8 mouse cellular contexts compared by ENCODE assay signal in the genomic region with DNA sequence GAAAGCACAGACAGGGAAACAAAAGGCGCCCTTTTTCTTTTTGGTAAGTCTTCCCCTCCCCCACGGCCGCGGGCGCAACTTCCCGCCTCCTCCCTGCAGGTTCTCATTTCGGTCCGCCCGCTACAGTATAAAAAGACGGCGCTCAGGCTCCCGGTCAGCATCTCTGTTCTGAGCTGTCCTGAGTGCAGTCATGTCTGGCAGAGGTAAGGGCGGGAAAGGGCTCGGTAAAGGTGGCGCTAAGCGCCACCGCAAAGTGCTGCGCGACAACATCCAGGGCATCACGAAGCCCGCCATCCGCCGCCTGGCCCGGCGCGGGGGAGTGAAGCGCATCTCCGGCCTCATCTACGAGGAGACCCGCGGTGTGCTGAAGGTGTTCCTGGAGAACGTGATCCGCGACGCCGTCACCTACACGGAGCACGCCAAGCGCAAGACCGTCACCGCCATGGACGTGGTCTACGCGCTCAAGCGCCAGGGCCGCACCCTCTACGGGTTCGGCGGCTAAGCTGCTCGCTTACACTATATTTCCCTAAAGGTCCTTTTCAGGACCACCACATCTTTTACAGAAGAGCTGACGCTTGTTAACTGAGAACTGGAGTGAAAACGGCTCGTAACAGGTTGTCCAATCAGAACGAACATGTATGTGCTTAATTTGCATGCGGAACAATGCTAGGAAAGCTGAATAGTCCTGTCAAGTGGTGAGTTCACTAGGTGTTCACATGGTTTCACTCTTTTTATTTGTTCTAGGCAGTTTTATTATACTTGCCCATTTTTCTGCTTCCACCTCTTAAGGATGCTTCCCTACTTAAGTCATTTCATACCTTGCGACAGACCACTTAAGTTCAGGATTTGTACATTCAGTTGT. TPM values are rescaled to one million over a fixed set of nuclear protein-coding genes. Genes with fewer than 3 reads are reported as not detected.
DNase-seq lines count a peak whose midpoint lies in the region; ATAC-seq and TF ChIP-seq lines count a peak whose summit lies in the region.
"Not testable (repeated sequence)": the region's sequence is repeated elsewhere in the genome, so short reads cannot be mapped to it uniquely, and the experiment has no call there.

Gene Hist1h4j, plus strand, starts transcription at position 159 of the 862 bp plus-strand sequence.

- ATAC-seq in heart, embryonic 13.5 days (ENCODE audit: extremely low read depth, insufficient number of reproducible peaks, low FRiP score, low TSS enrichment) = peak; percentile 70; the same call in 1 of the 2 replicates
- peak; percentile 85 for ATAC-seq in kidney, postnatal 0 days (replicated peaks; ENCODE audit: low FRiP score, low read depth)
- peak; percentile 91 for ATAC-seq in liver, embryonic 12.5 days

- H3K9ac ChIP-seq in heart, embryonic 13.5 days = peak within 1 kb of the TSS; percentile 84
- peak within 1 kb of the TSS; percentile 62 for H3K9ac ChIP-seq in kidney, postnatal 0 days (ENCODE audit: low read depth, low read length)
- H3K9ac ChIP-seq in liver, embryonic 12.5 days = peak within 1 kb of the TSS; percentile 77

- peak; percentile 80 for TF ChIP-seq POLR2A in embryonic fibroblast, embryonic 13.5 days (IDR thresholded peaks at IDR 0.05; ENCODE audit: low read depth, low read length)

- not testable (repeated sequence) for H3K27me3 ChIP-seq in heart, embryonic 13.5 days (replicated peaks); kidney, postnatal 0 days (ENCODE audit: insufficient read depth, low read length); liver, embryonic 12.5 days (replicated peaks); splenic B cell, adult 2 months (ENCODE audit: control insufficient read depth, insufficient read depth, low read length, poor library complexity, severe bottlenecking)

- H3K36me3 ChIP-seq in heart, embryonic 13.5 days; kidney, postnatal 0 days (ENCODE audit: insufficient read depth, low read length); liver, embryonic 12.5 days; splenic B cell, adult 2 months (ENCODE audit: control insufficient read depth, insufficient read depth, low read length, poor library complexity, severe bottlenecking): not testable (repeated sequence)

- H3K9me3 ChIP-seq in heart, embryonic 13.5 days; kidney, postnatal 0 days (replicated peaks; ENCODE audit: low read length); liver, embryonic 12.5 days (replicated peaks): not testable (repeated sequence)

- TF ChIP-seq CTCF in embryonic fibroblast, embryonic 13.5 days (IDR thresholded peaks at IDR 0.05; ENCODE audit: borderline replicate concordance, insufficient read depth, low read length); kidney, postnatal 0 days (IDR thresholded peaks at IDR 0.05; ENCODE audit: low read depth): not testable (repeated sequence)

- H3K4me3 ChIP-seq in embryonic fibroblast, embryonic 13.5 days (ENCODE audit: insufficient read depth, low read length) = peak within 1 kb of the TSS; percentile 33
- H3K4me3 ChIP-seq in heart, embryonic 13.5 days = peak within 1 kb of the TSS; percentile 60
- H3K4me3 ChIP-seq in kidney, postnatal 0 days (replicated peaks; ENCODE audit: low read depth, low read length) = peak within 1 kb of the TSS; percentile 47
- peak within 1 kb of the TSS; percentile 62 for H3K4me3 ChIP-seq in liver, embryonic 12.5 days

- not testable (repeated sequence) for H3K4me1 ChIP-seq in embryonic fibroblast, embryonic 13.5 days (ENCODE audit: control insufficient read depth, insufficient read depth, low read length); kidney, postnatal 0 days (replicated peaks; ENCODE audit: insufficient read depth, low read length)
- H3K4me1 ChIP-seq in heart, embryonic 13.5 days = peaks cover 29% of the 10 kb centered on the region
- peaks cover 39% of the 10 kb centered on the region for H3K4me1 ChIP-seq in liver, embryonic 12.5 days

- DNase-seq in B cell, adult 2 months = peak; percentile 77 to 79
- peak; percentile 93 for DNase-seq in brain, adult 2 months (ENCODE audit: low read depth, low spot score)
- DNase-seq in kidney, postnatal 0 days (ENCODE audit: low spot score) = peak; percentile 92
- peak; percentile 81 for DNase-seq in naive thymus-derived CD4-positive, alpha-beta T cell, adult 2 months (ENCODE audit: low read depth)
- peak; percentile 82 for DNase-seq in splenic B cell, adult 2 months (ENCODE audit: low read depth, low spot score)

- peak within 1 kb of the TSS; percentile 78 for H3K4me2 ChIP-seq in heart, embryonic 13.5 days
- H3K4me2 ChIP-seq in kidney, postnatal 0 days (ENCODE audit: low read length) = peak within 1 kb of the TSS; percentile 68
- H3K4me2 ChIP-seq in liver, embryonic 12.5 days = peak within 1 kb of the TSS; percentile 77

- H3K27ac ChIP-seq in embryonic fibroblast, embryonic 13.5 days (ENCODE audit: insufficient read depth, low read length) = peak within 1 kb of the TSS; percentile 49
- H3K27ac ChIP-seq in heart, embryonic 13.5 days (replicated peaks) = peak within 1 kb of the TSS; percentile 95
- H3K27ac ChIP-seq in kidney, postnatal 0 days = peak within 1 kb of the TSS; percentile 93
- peak within 1 kb of the TSS; percentile 95 for H3K27ac ChIP-seq in liver, embryonic 12.5 days

- WGBS in heart, embryonic 13.5 days = under 1% methylated on average over 41 of the region's 56 CpGs
- under 1% methylated on average over 43 of the region's 56 CpGs for WGBS in kidney, postnatal 0 days
- WGBS in liver, embryonic 12.5 days (ENCODE audit: insufficient replicate concordance) = under 1% methylated on average over 48 of the region's 56 CpGs

RNA-seq across cellular contexts. Expression of gene Hist1h4j, which starts in this region (rescaled TPM):
- polyA plus RNA-seq in embryonic fibroblast, embryonic 13.5 days (2011; ENCODE audit: insufficient read length, low read depth, missing spikeins) = 2.6 and 4.1 TPM in 2 replicates
- polyA plus RNA-seq in heart, embryonic 13.5 days (2015; fragmentation: Nextera tagmentation; extraction: Ambion mirVana) = 0.45 and 0.96 TPM in 2 replicates
- 0.34 and 0.65 TPM in 2 replicates for polyA plus RNA-seq in kidney, postnatal 0 days (2015; fragmentation: Nextera tagmentation; extraction: Ambion mirVana)
- polyA plus RNA-seq in liver, embryonic 12.5 days (2016; fragmentation: Nextera tagmentation; extraction: Ambion mirVana) = 0.59 and 0.75 TPM in 2 replicates

Comparison
In these comparisons a context has a peak if more than half of its experiments do, and no peak if none do; other contexts are left out.
1. Peak in every context shown above with its lines: DNase-seq, ATAC-seq, H3K4me3 ChIP-seq and H3K27ac ChIP-seq.
2. Peak in ATAC-seq, H3K4me3 ChIP-seq, H3K27ac ChIP-seq, H3K9ac ChIP-seq and H3K4me2 ChIP-seq in heart, embryonic 13.5 days; RNA of the gene not detected or under 1 TPM.
3. Peak in DNase-seq, ATAC-seq, H3K4me3 ChIP-seq, H3K27ac ChIP-seq, H3K9ac ChIP-seq and H3K4me2 ChIP-seq in kidney, postnatal 0 days; RNA of the gene not detected or under 1 TPM.
4. Peak in ATAC-seq, H3K4me3 ChIP-seq, H3K27ac ChIP-seq, H3K9ac ChIP-seq and H3K4me2 ChIP-seq in liver, embryonic 12.5 days; RNA of the gene not detected or under 1 TPM.